Mouse (Mus musculus): ENCODE data around the gene Mthfs. TPM values are rescaled to one million over a fixed set of nuclear protein-coding genes. Genes with fewer than 3 reads are reported as not detected.
"Not testable (repeated sequence)": the region's sequence is repeated elsewhere in the genome, so short reads cannot be mapped to it uniquely, and the experiment has no call there.

Mthfs gene
- total RNA-seq, 2 experiments from 2014 or later = 26.5 to 36.3 TPM

DNA sequence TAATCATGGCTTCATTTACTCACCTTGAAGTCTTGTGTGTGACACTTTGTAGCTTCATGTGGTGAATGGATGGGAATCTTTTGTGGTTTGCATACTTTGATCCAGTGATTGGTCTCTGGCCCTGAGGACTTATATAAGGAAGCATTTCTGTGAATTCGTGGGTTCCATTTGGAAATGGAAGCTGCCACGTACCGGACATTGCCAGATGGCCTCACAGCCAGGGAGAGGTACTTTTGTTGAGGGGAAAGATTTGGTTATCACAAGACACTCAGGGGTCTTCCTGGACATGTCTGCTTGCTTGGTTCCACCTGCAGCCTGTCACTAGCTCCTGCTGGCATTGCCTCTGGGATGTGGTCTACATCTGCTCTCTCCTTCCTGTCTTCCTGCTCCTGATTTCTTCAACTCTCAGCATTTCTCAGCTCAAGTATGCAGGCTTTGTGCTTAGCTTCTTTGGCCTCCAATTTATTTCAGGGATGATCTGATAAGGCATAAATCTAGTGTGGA lies 30.1 kb downstream of the Mthfs start:
- DNase-seq (ENCODE audit: low spot score in 2 of 2) = not testable (repeated sequence)

DNA sequence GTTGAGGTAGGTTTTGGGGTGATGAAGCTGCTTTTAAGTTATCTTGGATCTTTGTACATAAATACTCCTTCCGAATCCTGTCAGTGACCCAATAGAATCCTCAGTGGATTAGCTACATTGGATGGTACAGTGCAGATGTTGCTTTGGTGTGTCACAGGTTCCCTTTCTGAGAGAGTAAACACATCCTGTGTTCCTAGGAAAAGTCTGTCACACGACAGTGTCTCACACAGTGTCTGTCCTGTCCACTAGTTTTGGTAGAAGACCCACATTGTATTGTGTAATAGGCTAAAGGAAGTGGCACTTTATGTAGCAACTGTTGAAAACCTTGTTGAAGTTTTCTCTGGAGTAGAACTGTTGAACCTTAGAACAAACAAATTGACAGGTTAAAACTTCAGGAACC lies 42.9 kb downstream of the Mthfs start:
- no peak for DNase-seq (ENCODE audit: low spot score in 2 of 2)

- DNase-seq (ENCODE audit: low spot score in 2 of 2) = no peak
These were observed 46.3 kb downstream of the Mthfs start for GRCm38 (mm10) chr9:89256556-89257335.

- DNase-seq (ENCODE audit: low spot score in 2 of 2) = no peak
These were observed 53.5 kb downstream of the Mthfs start for GRCm38 (mm10) chr9:89263968-89264367.

- no peak for DNase-seq (ENCODE audit: low spot score in 2 of 2)
These were observed 54.1 kb downstream of the Mthfs start for GRCm38 (mm10) chr9:89264571-89264970.

GRCm38 (mm10) chr9:89267093-89267492 lies 56.6 kb downstream of the Mthfs start:
- no peak for DNase-seq (ENCODE audit: low spot score in 2 of 2)

DNA sequence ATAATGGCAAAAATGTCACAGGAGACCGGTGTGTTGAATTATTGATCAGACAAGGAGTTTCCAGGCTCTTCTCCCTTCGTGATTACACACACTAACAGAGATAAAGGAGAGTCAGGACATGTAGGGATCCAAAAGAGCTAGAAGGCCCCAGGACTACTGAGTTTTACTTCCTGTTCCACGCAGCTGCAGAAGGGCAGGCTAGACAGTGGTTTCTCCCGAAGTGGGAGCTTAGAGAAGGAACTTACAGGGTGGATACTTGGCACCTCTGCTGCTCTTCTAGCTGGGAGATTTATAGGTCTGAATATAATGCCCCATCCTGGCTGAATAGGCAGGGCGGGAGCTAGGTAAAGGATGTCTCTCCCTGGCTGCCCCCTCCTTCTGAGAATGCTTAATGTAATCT lies 57.1 kb downstream of the Mthfs start:
- DNase-seq (ENCODE audit: low spot score in 2 of 2) = no peak

DNA sequence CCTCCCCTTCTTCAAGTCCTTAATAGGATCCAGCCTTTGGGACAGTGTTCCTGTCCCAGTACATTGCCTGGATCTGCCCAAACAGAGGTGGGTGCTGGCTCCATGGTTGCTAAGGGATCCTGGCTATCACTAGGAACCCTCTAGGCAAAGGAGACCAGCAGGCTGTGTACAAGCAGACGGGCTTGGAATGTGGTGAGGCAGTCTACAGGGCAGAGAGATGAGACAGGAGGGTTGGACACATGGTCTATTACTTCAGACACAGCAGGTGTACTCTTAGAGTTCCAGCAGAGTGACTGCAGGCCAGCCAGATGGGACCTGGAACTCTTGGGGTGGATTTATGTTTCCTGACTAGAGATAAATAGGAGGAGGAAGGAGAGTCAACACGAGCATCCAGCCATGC lies 59.9 kb downstream of the Mthfs start:
- no peak for DNase-seq (ENCODE audit: low spot score in 2 of 2)

- no peak for DNase-seq (ENCODE audit: low spot score in 2 of 2)
These were observed 63.3 kb downstream of the Mthfs start for GRCm38 (mm10) chr9:89273766-89274165.

DNA sequence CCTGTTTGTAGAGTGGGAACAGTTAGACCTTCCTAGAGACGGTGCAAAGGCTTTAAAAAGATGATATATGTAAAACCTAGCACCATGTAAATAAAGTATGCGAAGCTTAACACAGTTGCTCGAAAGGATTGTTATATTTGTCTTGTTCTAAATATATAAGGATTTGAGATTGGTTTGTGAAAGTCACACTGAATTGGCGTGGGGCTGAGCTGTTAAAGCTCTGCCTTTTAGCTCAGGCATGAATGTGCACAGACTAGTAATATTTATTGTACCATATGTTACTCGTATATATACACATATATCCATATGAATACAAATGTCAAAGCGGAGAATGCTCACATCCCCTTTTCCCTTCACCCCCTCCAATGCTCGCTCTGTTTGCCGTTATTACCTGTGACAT lies 67.7 kb downstream of the Mthfs start:
- no peak for DNase-seq (ENCODE audit: low spot score in 2 of 2)

DNA sequence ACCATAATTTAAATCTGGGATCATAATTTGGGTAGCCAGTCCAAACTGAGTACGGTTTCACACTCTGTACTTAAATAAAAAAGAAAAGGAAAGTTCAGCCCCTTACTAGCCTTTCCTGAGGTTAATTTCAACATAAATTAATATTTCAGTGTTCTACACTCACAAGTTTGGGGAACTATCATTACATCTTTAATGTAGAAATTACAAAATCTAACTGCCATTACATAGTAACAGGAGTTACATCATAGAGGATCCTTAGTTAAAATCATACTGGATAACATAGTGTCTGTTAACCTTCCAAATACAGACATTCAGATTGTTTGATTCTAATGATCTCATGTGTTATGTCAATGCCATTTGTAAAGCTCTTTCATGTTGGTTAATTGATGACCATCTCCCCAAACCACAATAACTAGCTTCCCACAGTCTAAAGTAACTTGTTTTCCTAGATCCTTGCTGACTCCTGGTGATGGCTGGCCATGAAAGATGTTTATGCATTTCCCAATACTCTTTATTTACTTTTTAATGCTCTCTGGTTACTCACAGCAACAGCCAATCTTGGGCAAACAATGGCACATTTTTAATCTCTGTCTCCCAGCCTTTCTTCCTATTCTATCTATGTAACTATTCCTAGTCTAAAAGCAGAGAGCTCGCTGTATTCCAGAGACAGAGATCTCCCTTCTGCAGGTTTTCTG lies 72.0 kb downstream of the Mthfs start:
- no peak for DNase-seq (ENCODE audit: low spot score in 2 of 2)

GRCm38 (mm10) chr9:89288037-89288436 lies 77.6 kb downstream of the Mthfs start:
- no peak for DNase-seq (ENCODE audit: low spot score in 2 of 2)

DNA sequence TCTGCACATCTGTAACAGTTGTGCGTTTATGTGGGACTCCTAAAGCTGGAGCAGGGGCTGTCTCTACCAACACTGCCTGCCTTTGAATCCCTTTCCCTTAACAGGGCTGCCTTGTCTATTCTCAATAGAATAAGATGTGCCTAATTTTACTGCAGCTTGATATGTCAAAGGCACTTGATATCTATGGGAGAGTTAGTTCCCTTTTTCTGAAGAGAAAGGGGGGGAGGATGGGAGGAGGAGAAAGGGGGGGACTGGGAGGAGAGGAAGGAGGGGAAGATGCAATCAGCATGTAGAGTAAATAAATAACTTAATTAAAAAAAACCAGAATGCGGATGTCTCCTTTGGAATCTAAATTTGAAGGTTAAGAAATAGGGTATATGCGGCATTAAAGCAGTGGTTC lies 82.9 kb downstream of the Mthfs start:
- DNase-seq (ENCODE audit: low spot score in 2 of 2) = no peak

GRCm38 (mm10) chr9:89294121-89294520 lies 83.6 kb downstream of the Mthfs start:
- DNase-seq (ENCODE audit: low spot score in 2 of 2) = no peak

- no peak for DNase-seq (ENCODE audit: low spot score in 2 of 2)
These were observed 95.2 kb downstream of the Mthfs start for GRCm38 (mm10) chr9:89305637-89306036.

- DNase-seq (ENCODE audit: low spot score in 2 of 2) = no peak
These were observed 98.1 kb downstream of the Mthfs start for GRCm38 (mm10) chr9:89308357-89309194.

GRCm38 (mm10) chr9:89309195-89309535 lies 98.7 kb downstream of the Mthfs start:
- DNase-seq (ENCODE audit: low spot score in 2 of 2) = no peak

GRCm38 (mm10) chr9:89311649-89312048 lies 101.2 kb downstream of the Mthfs start:
- no peak for DNase-seq (ENCODE audit: low spot score in 2 of 2)

DNA sequence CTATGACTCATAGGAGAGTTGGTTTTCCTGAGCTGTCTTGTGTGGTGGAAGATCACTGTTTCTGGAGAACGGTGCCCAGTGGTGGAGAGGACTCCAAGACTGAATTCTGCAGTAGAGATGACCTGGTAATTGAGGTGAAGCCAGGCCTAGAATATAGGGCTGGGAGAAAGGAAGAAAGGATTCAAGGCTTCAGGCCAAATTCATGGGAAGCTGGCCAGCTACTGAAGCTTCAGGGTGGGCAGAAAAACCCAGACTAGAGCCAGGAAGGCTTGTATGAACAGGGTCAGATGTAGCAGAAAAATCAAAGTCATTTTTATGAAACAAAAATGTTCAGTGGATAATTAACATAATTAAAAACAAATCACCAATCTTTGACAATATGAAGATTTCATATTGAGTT lies 163.3 kb downstream of the Mthfs start:
- DNase-seq (ENCODE audit: low spot score in 2 of 2) = no peak

GRCm38 (mm10) chr9:89374650-89375049 lies 164.2 kb downstream of the Mthfs start:
- no peak for DNase-seq (ENCODE audit: low spot score in 2 of 2)

GRCm38 (mm10) chr9:89403031-89403430 lies 192.6 kb downstream of the Mthfs start:
- no peak for DNase-seq (ENCODE audit: low spot score in 2 of 2)

All from left cerebral cortex, adult 18-20 months (tissue).